Mouse (Mus musculus) retina, embryonic 14.5 days (tissue): ENCODE data around the gene Atp6v1f.

ENCODE experiments used
- DNase-seq: peaks from one replicate; pipeline ENCODE4 v3.0.0-alpha.2; 2015; ENCODE audit warnings: low spot score

Atp6v1f gene

DNA sequence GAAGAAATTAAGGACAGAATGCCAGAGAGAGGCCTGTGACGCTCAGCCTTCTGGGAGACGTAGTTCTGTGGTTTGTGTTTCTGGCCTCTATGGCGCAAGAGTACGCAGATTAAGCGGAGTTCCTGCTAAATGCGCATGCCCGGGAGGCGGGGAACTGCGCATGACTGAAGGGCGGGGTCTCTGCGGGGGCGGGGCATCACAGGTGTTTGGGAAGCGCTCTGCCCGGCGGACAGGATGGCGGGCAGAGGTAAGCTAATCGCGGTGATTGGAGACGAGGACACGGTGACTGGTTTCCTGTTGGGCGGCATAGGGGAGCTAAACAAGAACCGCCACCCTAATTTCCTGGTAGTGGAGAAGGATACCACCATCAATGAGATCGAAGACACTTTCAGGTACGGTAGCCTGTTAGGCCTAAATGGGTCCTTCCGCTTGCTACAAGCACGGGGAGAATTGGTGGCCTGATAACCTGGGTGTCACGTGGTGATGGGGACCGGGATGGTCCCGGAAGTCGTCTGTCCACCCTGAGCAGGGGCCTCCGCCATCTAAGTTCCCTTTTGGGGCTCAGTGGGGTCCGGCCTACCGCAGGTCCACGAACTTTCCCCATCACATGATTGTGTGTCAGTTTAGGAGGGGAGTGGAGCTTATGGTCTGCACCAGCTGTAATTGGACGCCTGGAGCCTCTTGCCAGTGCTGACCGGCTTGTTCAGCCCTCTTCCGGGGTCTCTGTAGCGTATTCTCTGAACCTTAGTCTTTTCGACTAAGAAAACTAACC, at the start of gene Atp6v1f:
TSS of gene Atp6v1f (plus strand) at position 136 of the 772 bp plus-strand sequence.
- peak; percentile 94 for DNase-seq

GRCm38 (mm10) chr6:29420596-29420995, 46.9 kb upstream of the Atp6v1f start:
- DNase-seq = no peak

- DNase-seq = no peak
Observed at GRCm38 (mm10) chr6:29425118-29425517, 42.4 kb upstream of the Atp6v1f start.

DNA sequence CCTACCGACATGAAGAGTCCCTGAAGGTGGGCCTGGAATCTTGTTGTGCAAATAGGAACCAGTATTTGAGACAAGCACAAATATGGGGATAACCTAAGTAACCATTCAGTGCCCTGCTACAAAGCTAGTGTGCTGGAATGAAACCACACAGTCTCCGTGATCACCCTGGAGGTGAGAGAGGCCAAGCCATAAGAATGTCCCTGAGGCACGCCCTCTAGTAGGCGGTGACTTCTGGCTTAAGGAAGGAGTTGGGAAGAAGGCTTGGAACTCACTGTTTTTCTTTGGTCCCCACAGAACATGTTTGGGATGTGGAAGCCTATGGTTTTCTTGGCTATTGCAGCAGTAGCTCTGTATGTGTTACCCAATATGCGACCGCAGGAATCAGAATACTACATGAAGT, 41.2 kb upstream of the Atp6v1f start:
- DNase-seq = no peak

DNA sequence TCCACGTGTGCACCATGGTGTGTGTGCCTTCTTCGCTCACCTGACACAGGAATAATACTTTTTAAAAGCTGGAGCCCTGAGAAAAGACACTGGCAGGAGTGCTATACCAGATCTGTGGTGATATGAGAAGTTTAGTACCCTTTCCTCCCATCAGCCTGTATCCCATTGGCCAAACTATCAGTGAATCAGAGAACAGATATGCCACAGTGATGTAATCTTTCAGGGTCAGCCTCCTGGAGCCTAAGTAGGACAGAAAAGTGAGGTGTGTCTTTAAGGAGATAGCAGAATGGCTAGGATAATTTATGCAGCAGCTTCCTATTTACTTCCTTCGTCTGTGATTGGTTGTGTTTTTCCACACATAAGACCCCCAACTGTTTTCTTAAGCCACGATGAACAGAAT, 39.3 kb upstream of the Atp6v1f start:
- DNase-seq = no peak

DNA sequence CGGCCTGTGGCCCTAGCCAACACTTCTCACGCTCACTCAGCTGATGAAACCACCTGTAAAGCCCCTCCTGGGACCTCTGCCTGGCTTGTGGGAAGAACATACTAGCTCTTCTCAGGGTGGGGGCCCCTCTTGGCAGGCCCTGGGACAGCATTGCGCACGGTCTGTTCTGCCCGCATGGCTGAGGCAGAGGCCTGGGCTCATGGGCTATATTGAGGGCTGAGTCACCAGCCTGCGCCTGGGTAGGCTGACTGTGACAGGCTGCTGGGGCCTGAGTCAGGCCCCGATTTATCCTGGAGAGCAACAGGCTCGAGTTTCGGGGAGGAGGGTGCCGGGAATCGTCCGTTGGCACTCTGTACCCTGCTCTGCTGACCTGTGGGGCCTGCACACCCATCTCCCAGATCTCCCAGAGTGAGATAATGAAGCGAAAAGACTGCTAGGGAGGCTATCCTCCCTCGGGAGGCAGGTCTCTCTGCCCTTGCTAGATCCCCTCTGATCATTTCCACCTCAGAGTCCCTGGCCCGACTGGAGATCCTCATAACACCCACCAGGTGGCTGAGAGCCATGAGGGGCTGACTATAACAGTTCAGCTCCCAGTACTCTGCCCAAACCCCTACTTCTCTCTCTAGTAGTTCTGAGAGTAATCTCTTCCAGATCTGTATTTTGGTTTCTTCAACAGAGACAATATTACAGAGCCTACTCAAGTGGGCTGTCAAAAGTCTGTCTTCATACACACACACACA, 36.7 kb upstream of the Atp6v1f start:
- DNase-seq = peak; percentile 26

DNA sequence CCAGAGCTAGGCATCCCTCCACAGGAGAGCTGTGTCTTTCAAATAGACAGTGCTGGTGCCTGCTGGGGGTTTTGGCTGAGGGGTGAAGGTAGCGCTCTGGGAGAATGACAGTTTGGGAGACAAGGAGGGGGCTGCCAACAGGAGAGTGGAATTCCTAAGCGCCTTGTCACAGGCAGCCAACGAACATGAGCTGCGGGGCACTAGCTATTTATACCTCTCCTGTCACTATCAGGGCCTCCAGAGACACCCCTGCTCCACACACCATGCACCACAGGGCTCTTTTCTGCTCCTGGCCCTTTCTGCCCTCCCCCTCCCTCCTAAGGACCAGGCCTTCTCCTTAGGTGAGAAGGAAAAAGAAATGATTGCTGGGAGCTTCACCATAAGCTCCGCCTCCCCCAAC, 36.0 kb upstream of the Atp6v1f start:
- DNase-seq = no peak

GRCm38 (mm10) chr6:29432156-29432555, 35.4 kb upstream of the Atp6v1f start:
- no peak for DNase-seq

GRCm38 (mm10) chr6:29432676-29433037, 34.9 kb upstream of the Atp6v1f start:
- no peak for DNase-seq

DNA sequence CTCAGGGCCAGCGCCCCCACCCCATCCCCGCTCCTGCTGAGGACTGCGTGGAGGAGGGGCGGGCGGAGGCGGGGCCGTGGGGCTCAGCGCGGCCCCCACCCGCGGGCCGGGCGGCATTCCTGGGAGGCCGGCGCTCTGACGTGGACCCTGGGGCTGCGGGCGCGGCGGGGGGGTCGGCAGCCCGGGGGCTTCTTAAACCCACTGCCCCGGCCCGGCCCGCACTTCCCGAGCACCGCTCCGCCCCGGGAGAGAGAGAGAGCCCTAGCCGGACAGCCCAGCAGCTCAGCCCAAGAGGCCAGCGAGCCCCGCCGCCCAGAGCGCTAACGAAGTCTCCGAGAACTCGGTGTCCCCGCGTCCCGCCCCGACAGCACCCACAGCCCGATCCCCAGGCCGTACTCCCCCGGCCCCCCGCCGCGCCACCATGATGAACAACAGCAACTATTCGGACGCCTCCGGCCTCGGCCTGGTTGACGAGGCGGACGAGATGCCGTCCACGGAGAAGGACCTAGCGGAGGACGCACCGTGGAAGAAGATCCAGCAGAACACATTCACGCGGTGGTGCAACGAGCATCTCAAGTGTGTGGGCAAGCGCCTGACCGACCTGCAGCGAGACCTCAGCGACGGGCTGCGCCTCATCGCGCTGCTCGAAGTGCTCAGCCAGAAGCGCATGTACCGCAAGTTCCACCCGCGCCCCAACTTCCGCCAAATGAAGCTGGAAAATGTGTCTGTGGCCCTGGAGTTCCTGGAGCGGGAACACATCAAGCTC, 34.3 kb upstream of the Atp6v1f start, which contains the start of gene Flnc:
TSS of gene Flnc (plus strand) at position 219 of the 766 bp plus-strand sequence.
- peak; percentile 42 for DNase-seq

- DNase-seq = peak; percentile 41
Observed at GRCm38 (mm10) chr6:29433804-29434795, 33.4 kb upstream of the Atp6v1f start.

- peak; percentile 65 for DNase-seq
Observed at GRCm38 (mm10) chr6:29434911-29435691, 32.4 kb upstream of the Atp6v1f start.

DNA sequence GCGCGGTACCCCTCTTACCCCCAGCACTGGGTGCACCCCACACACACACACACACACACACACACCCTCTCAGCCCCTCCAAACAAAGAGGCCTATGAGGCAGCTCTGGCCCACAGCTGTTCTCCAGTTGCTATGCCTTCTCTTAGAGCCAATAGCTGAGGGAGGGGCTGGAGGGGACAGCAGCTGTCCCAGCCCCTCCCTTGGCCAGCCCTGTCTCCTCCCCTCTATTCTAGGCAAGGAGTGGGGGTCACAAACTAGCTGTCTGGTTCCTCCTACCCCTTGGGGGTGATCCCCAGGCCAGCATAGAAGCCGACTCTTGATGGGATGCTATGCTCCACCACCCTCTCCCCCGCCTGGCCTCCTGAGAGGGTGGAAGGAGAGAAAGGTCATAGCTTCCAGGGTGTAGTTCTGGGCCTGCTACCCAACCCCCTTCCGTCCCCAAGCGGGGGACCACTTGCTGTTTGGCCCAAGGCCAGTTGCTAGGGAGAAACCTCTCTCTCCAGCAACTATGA, 31.5 kb upstream of the Atp6v1f start:
- DNase-seq = peak; percentile 53

- DNase-seq = peak; percentile 48
Observed at GRCm38 (mm10) chr6:29436461-29436934, 31.0 kb upstream of the Atp6v1f start.

GRCm38 (mm10) chr6:29439251-29439650, 28.3 kb upstream of the Atp6v1f start:
- DNase-seq = no peak

DNA sequence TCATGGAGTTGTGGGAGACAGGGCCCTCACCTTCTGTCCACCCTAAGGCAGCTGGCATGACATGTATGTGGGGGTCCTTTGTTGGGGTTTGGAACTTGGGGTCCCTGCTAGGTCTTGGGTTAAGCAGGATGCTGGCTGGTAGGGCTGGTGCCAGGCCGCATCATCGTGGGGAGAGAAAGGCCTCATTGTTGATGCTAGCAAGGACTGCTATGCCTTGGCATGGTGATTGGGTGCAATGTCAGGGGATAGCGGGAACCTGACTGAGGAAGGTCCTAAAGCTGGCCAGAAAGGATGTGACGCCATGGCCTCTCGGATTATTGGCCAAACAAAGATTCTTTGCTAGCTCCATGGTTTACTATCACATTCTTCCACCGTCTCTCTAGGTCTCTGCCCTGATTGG, 27.7 kb upstream of the Atp6v1f start:
- no peak for DNase-seq

DNA sequence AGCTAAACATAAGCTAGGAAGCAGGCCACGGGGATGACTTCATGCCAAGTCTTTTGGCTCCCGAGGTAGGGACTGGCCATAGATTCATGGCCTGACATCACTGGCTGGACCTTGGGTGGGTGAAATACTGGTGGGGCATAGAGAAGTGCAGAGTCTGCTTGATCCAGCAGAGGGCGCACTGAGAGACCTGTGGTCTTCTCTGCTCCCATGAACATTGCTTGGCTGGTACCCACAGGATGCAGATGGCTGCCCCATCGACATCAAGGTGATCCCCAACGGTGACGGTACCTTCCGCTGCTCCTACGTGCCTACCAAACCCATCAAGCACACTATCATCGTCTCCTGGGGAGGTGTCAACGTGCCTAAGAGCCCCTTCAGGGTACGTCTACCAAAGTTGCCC, 22.7 kb upstream of the Atp6v1f start:
- peak; percentile 67 for DNase-seq

GRCm38 (mm10) chr6:29445354-29445753, 22.2 kb upstream of the Atp6v1f start:
- DNase-seq = no peak

DNA sequence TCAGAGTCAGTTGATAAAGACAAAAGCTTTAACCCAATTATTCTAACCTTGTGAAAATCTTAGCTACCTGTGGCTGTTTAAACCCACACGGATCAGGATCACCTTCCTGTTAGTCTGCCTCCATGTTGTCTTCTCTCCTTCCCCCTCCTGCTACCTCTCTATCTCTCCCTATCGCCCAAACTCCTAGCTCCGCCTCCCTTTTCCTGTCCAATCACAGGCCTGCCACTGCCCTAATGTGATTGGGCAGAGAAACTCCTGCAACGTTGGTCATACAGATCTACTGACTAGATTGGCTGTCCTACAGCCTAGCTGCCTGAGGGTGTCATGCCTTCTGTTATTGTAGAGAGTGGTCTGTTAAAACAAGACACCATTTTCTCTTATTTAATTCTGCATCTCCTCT, 17.7 kb upstream of the Atp6v1f start:
- no peak for DNase-seq

DNA sequence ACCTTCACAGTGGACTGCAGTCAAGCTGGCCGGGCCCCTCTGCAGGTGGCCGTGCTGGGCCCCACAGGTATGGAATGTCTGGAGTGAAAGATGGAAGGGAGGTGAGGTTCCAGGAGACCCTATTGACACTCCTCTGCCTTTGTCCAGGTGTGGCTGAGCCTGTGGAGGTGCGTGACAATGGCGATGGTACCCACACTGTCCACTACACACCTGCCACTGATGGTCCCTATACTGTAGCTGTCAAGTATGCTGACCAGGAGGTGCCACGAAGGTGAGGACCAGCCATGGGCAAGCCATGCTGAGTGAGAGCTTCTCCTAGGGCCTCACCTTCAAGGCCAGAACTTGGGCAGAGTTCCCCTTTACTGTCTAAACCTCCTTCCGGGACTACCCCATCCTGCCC, 16.9 kb upstream of the Atp6v1f start:
- DNase-seq = no peak
